Mouse (Mus musculus): ENCODE measurements around the gene Syt9.

DNA sequence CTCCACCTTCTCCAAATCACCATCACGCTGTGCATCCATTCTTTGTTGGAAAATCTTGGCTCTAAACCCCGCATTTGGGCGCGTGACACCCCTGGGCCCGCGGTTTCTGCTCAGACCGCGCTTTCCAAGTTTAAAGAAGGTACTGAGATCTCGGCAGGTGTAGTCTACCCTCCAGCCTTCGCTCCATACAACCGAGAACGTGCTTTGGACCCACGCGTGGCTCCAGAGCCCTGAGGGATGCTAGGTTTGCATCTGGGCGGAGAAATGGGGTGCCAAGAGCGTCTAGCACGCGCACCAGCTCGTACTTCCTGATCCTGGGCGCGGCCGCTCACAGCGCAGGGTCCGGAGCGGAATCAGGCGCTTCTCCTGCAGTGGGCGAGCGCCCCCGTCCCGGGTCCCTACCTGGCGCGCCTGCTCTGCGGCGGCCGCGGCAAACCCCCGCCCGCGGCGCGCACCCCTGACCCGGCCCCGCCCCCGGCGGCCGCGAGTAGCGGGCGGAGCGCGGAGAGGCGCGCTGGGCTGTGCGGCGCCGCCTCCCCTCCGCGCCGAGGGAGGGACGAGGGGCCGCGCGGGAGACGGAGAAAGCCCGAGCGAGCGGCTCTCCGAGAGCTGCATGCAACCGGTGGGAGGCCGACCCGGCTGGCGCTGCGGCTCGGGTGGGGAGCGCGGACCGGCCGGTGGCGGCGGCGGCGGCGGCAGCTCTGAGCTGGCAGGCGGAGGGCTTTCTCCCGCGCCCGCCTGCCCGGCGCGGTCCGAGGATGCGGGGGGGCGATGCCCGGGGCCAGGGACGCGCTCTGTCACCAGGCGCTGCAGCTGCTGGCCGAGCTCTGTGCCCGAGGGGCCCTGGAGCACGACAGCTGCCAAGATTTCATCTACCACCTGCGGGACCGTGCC lies at the start of gene Syt9:
- no peak for TF ChIP-seq CTCF (IDR thresholded peaks at IDR 0.05)
- TF ChIP-seq EP300 (IDR thresholded peaks at IDR 0.05), result no peak

Data from lung, postnatal 0 days (tissue).